Mouse (Mus musculus) embryo, embryonic 10.5 days (tissue): ENCODE results near the gene Esyt1.

ENCODE experiments used
- DNase-seq: peaks from one replicate; pipeline ENCODE4 v3.0.0-alpha.2; 2015; ENCODE audit warnings: low spot score

Gene Esyt1

DNA sequence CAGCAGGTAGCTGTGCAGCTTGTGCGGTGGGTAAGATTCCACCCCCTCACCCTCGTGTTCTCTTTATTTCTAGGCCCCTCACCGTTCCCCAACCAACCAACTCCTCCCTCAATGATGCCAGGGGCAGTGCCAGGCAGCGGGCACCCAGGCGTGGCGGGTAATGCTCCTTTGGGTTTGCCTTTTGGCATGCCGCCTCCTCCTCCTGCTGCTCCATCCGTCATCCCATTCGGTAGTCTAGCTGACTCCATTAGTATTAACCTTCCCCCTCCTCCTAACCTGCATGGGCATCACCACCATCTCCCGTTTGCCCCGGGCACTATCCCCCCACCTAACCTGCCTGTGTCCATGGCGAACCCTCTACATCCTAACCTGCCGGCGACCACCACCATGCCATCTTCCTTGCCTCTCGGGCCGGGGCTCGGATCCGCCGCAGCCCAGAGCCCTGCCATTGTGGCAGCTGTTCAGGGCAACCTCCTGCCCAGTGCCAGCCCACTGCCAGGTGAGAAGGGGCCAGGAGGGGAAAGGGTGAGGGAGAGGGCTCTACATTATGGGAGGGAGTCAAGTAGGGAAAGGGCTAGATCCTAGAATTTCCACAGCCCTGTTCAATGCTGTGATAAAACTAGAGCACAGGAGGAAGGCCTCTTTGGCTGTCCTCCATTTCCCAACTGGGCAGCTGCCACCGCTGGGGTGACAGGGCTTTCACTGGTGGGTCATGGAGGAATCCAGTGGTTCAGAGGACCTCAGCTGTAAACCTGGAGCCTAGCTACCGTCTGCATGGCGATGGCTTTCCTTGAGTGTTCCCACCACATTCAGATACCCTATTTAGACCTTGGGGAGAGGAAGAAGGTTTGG lies 37.6 kb downstream of the Esyt1 start:
- DNase-seq: no peak

DNA sequence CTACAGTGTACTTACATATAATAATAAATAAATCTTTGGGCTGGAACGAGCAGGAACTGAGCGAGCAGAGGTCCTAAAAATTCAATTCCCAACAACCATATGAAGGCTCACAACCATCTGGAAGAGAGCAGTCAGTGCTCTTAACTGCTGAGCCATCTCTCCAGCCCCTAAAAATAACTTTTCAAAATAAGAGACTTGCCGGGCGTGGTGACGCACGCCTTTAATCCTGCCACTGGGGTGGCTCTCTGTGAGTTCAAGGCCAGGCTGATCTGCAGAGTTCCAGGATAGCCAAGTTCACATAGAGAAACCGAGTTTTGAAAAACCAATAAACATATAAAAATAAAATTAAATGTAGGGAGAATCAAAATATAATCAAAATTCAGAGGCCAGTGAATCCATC lies 39.3 kb downstream of the Esyt1 start:
- no peak for DNase-seq

DNA sequence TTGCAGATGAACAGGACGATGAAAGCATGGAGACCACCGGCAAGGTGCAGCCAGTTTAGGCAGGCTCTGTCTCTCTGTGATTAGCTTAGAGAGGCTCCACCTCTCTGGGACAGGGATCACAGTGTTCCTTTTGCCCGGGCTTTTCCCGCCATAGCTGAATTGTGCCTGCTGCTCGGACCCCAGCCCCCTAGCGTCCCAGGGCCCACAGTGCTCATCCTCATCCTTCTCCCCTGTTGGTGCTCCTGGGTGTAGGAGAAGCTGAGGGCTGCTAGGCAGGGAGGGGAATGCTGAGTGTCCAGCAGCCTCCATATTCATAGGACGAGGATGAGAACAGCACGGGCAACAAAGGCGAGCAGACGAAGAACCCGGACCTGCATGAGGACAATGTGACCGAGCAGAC lies 51.3 kb downstream of the Esyt1 start:
- DNase-seq: no peak

DNA sequence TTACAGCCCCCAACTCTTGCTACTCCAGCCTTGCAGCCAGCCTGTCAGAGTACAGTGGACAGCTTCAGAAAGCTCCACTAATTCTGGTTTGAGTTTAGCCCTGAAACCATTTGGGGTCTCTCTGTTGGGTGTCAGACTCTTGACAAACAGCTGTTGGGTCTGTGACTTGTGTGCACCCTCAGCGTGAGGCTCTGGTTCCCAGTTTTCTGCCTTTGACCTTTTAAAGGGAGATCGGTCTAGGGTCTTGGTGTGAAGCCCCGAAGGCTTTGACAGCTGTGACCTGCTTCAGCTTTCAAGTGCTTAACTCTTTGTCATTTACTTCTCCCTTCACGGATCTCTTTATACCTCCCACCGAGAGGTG lies 65.4 kb downstream of the Esyt1 start:
- peak; percentile 56 for DNase-seq
